Mouse (Mus musculus) limb, embryonic 10.5 days (tissue): Measurements from ENCODE around the gene Ttc19. TPM values are rescaled to one million over a fixed set of nuclear protein-coding genes. Genes with fewer than 3 reads are reported as not detected.

ENCODE experiments used
- DNase-seq: peaks from one replicate; pipeline ENCODE4 v3.0.0-alpha.2; 2017; ENCODE audit warnings: low spot score
- H3K27ac ChIP-seq: fragments of 300-500 bp; sonication (generic); 2 replicates; pipeline ENCODE4 v1.5.1; 2016; ENCODE audit warnings: mild to moderate bottlenecking
- H3K27me3 ChIP-seq: fragments of 300-500 bp; sonication (generic); 2 replicates; pipeline ENCODE4 v1.6.1; 2016; ENCODE audit warnings: low read depth, mild to moderate bottlenecking; ENCODE audit not compliant: poor library complexity, severe bottlenecking
- H3K36me3 ChIP-seq: fragments of 300-500 bp; sonication (generic); 2 replicates; pipeline ENCODE4 v1.6.1; 2016; ENCODE audit warnings: mild to moderate bottlenecking, moderate library complexity
- H3K4me1 ChIP-seq: fragments of 300-500 bp; sonication (generic); 2 replicates; pipeline ENCODE4 v1.6.1; 2016
- H3K4me3 ChIP-seq: fragments of 300-500 bp; sonication (generic); 2 replicates; pipeline ENCODE4 v1.5.1; 2016; ENCODE audit warnings: mild to moderate bottlenecking, moderate library complexity
- H3K9me3 ChIP-seq: fragments of 300-500 bp; sonication (generic); replicated peaks from 2 replicates; pipeline ENCODE4 v1.6.1; 2016; ENCODE audit warnings: mild to moderate bottlenecking
- WGBS: fragments of 180-500 bp; shearing (Covaris S2); methylation state at CpG from one replicate; pipeline ENCODE4 v1.1.7; 2016; 5-methylcytosine and 5-hydroxymethylcytosine counted together
- polyA plus RNA-seq: library from polyadenylated mRNA; unstranded; fragments of >200 nt; fragmentation: Nextera tagmentation; extraction: Ambion mirVana; gene quantifications from 2 replicates; pipeline ENCODE4 v1.2.1, GENCODE M21; 2016

The Ttc19 gene
- polyA plus RNA-seq, 1 experiment from 2014 or later, result 18.8 TPM

DNA sequence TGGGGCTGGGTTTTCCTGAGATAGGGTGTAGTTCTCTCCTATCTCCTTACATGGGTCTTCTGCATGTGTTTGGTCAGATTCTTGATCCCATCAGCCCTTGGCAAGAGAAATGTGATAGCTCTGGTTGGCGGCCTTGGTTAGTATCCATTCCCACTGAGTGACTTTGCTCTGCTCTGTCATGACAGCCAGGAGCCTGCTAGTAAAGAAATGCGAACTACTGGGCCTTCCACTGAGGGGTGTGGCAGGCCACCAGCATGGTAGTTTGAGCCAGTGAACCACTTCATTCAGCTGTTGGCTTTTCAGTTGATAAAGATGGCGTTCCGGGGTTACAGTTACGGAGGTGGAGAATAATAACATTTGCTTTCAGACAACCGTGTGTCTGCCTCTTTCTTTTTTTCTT, 17.6 kb downstream of the Ttc19 start:
- no peak overlapping the region for H3K27ac ChIP-seq
- H3K4me1 ChIP-seq, result no peaks in the 10 kb centered on the region
- H3K4me3 ChIP-seq, result no peak overlapping the region
- no peak for DNase-seq
- 87% methylated on average over 6 of the region's 6 CpGs for WGBS
- H3K9me3 ChIP-seq, result no peaks in the 10 kb centered on the region
- H3K36me3 ChIP-seq, result peaks cover 38% of the 10 kb centered on the region
- no peaks in the 10 kb centered on the region for H3K27me3 ChIP-seq

DNA sequence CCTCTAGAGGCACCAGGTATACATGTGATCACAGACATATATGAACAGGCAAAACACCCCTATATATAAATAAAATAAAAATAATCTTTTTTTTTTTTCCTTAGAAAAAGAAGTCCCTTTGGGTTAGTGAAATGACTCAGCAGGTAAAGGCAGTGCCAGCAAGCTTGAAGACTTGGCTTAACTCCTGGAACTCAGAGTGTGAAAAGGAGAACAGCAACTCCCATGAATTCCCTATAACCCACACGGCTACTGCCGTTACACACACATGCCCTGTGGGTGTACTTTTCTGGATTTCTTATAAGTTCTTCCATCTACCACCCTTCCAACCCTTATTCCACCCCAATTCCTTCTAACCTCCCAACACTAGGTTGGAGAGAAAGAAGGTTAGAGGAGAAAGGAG, 24.6 kb downstream of the Ttc19 start:
- no peak for DNase-seq
- H3K27ac ChIP-seq, result no peak overlapping the region
- no peak overlapping the region for H3K4me3 ChIP-seq
- no peaks in the 10 kb centered on the region for H3K9me3 ChIP-seq
- H3K4me1 ChIP-seq, result no peaks in the 10 kb centered on the region
- H3K36me3 ChIP-seq, result peaks cover 47% of the 10 kb centered on the region
- H3K27me3 ChIP-seq, result no peaks in the 10 kb centered on the region
- WGBS, result 96% methylated on average over 2 of the region's 2 CpGs

GRCm38 (mm10) chr11:62309296-62309695, 28.0 kb downstream of the Ttc19 start:
- H3K4me1 ChIP-seq, result no peaks in the 10 kb centered on the region
- no peak overlapping the region for H3K4me3 ChIP-seq
- no peak overlapping the region for H3K27ac ChIP-seq
- 94% methylated on average over 2 of the region's 2 CpGs for WGBS
- H3K27me3 ChIP-seq, result no peaks in the 10 kb centered on the region
- peaks cover 75% of the 10 kb centered on the region for H3K36me3 ChIP-seq
- DNase-seq, result no peak
- no peaks in the 10 kb centered on the region for H3K9me3 ChIP-seq

GRCm38 (mm10) chr11:62314984-62315383, 33.7 kb downstream of the Ttc19 start:
- no peak for DNase-seq
- no peaks in the 10 kb centered on the region for H3K4me1 ChIP-seq
- no peaks in the 10 kb centered on the region for H3K9me3 ChIP-seq
- no peak overlapping the region for H3K4me3 ChIP-seq
- no peaks in the 10 kb centered on the region for H3K27me3 ChIP-seq
- 95% methylated on average over 5 of the region's 5 CpGs for WGBS
- peaks cover 91% of the 10 kb centered on the region for H3K36me3 ChIP-seq
- no peak overlapping the region for H3K27ac ChIP-seq

DNA sequence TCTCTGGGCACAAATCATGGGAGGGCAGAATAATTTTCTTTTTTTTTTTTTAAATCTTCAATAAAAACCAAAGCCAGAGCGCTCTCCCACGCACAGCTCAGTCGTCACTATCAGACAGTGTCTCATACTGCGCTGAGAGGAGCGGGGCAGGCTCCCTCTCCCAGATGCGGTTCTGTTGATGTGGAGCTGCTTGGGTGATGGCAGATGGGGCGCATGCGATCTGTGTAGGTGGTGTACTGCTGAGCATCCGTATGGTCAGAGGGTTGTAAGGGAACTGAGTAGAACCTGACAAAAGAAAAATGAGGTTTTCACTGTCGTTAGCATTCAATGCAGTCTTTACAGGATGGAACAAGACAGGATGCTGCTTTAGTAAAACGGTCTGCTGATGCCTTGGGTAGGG, 36.5 kb downstream of the Ttc19 start:
- no peaks in the 10 kb centered on the region for H3K4me1 ChIP-seq
- H3K27me3 ChIP-seq, result no peaks in the 10 kb centered on the region
- H3K4me3 ChIP-seq, result no peak overlapping the region
- peaks cover 98% of the 10 kb centered on the region for H3K36me3 ChIP-seq
- no peak overlapping the region for H3K27ac ChIP-seq
- no peaks in the 10 kb centered on the region for H3K9me3 ChIP-seq
- DNase-seq, result no peak
- WGBS, result 92% methylated on average over 11 of the region's 11 CpGs

DNA sequence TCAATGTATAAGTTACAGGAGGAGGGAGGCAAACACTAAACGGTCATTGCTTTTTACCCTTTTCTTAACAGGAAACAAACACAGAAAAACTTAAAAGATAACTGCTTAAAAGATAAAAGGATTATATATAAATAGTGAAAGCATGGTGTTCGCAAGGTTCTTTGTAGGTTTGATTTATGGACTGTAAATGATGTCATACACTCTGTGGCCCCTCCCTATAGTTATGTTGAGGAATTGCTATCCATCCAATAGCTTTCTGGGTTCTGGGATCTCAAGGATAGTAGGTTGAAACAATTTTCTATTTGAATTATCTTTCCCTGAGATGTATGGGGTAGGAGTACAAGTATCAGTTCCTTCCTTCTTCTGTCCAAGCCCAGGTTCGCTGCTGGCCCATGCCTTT, 38.8 kb downstream of the Ttc19 start:
- no peaks in the 10 kb centered on the region for H3K27me3 ChIP-seq
- H3K9me3 ChIP-seq, result no peaks in the 10 kb centered on the region
- no peak overlapping the region for H3K4me3 ChIP-seq
- 87% methylated on average over 3 of the region's 3 CpGs for WGBS
- no peaks in the 10 kb centered on the region for H3K4me1 ChIP-seq
- no peak overlapping the region for H3K27ac ChIP-seq
- H3K36me3 ChIP-seq, result peaks cover 98% of the 10 kb centered on the region
- DNase-seq, result no peak

GRCm38 (mm10) chr11:62323659-62324058, 42.4 kb downstream of the Ttc19 start:
- Histone ChIP-seq H3K9me3 (no peaks in the 10 kb centered on the region), H3K4me1 (no peaks in the 10 kb centered on the region), H3K4me3 (no peak overlapping the region), H3K27me3 (no peaks in the 10 kb centered on the region), H3K36me3 (peaks cover 99% of the 10 kb centered on the region), H3K27ac (no peak overlapping the region)
- WGBS, result 86% methylated on average over 3 of the region's 3 CpGs
- no peak for DNase-seq

- H3K27ac ChIP-seq, result no peak overlapping the region
- 93% methylated on average over 5 of the region's 5 CpGs for WGBS
- H3K9me3 ChIP-seq, result no peaks in the 10 kb centered on the region
- H3K27me3 ChIP-seq, result no peaks in the 10 kb centered on the region
- no peak for DNase-seq
- H3K4me1 ChIP-seq, result no peaks in the 10 kb centered on the region
- no peak overlapping the region for H3K4me3 ChIP-seq
- peaks cover 100% of the 10 kb centered on the region for H3K36me3 ChIP-seq
Measured at GRCm38 (mm10) chr11:62331141-62331540, 49.9 kb downstream of the Ttc19 start.

GRCm38 (mm10) chr11:62332228-62332627, 51.0 kb downstream of the Ttc19 start:
- H3K36me3 ChIP-seq, result peaks cover 100% of the 10 kb centered on the region
- no peaks in the 10 kb centered on the region for H3K9me3 ChIP-seq
- no peak overlapping the region for H3K4me3 ChIP-seq
- no peak overlapping the region for H3K27ac ChIP-seq
- H3K27me3 ChIP-seq, result no peaks in the 10 kb centered on the region
- no peak for DNase-seq
- WGBS, result 93% methylated on average over 4 of the region's 4 CpGs
- no peaks in the 10 kb centered on the region for H3K4me1 ChIP-seq

DNA sequence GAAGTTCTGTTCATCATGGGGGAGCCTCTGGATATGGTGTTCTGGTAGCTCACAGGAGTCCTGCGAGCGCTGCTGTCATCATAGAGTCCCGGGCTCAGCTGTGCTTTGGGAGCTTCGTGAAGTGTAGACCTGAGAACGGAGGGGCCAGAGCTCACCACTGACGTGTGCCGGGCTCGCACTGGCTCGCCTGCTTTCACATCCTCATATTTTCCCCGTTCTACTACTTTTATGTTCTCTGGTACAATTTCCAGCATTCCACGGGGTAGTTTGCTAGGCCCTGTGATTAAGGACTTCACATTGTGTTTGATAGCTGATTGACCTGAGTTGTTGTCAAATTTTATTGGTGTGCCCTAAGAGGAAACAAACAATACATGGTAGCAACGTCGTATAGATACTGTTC, 61.7 kb downstream of the Ttc19 start:
- peaks cover 92% of the 10 kb centered on the region for H3K36me3 ChIP-seq
- DNase-seq, result no peak
- WGBS, result 92% methylated on average over 13 of the region's 13 CpGs
- H3K27me3 ChIP-seq, result no peaks in the 10 kb centered on the region
- H3K27ac ChIP-seq, result no peak overlapping the region
- H3K4me3 ChIP-seq, result no peak overlapping the region
- H3K4me1 ChIP-seq, result no peaks in the 10 kb centered on the region
- H3K9me3 ChIP-seq, result no peaks in the 10 kb centered on the region

- no peaks in the 10 kb centered on the region for H3K27me3 ChIP-seq
- H3K4me1 ChIP-seq, result no peaks in the 10 kb centered on the region
- WGBS, result 75% methylated on average over 4 of the region's 4 CpGs
- no peak overlapping the region for H3K4me3 ChIP-seq
- no peak overlapping the region for H3K27ac ChIP-seq
- no peak for DNase-seq
- H3K9me3 ChIP-seq, result no peaks in the 10 kb centered on the region
- peaks cover 99% of the 10 kb centered on the region for H3K36me3 ChIP-seq
Measured at GRCm38 (mm10) chr11:62351948-62352347, 70.7 kb downstream of the Ttc19 start.

- Histone ChIP-seq H3K4me3 (no peak overlapping the region), H3K9me3 (no peaks in the 10 kb centered on the region), H3K36me3 (peaks cover 95% of the 10 kb centered on the region), H3K27me3 (no peaks in the 10 kb centered on the region), H3K4me1 (no peaks in the 10 kb centered on the region), H3K27ac (no peak overlapping the region)
- 90% methylated on average over 2 of the region's 2 CpGs for WGBS
- no peak for DNase-seq
Measured at GRCm38 (mm10) chr11:62355216-62355615, 73.9 kb downstream of the Ttc19 start.

DNA sequence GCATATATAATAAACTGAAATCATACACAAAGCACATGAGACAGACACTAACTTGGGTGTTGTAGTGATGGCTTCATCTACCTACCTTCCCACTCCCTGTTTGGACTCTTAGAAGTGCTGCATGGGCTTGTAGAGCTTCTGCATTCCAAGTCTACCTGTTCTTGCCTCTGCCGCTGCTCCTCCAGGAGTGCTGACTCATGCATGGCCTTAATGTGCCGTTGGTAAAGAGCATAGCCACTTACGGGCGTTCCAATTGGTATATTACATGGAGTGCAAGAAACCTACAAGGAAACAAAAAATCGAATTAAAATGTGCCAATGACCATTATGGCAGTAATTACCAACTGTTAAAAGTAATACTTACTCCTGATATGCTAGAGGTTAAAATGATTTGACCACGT, 85.6 kb downstream of the Ttc19 start:
- Histone ChIP-seq H3K9me3 (no peaks in the 10 kb centered on the region), H3K27ac (no peak overlapping the region), H3K27me3 (no peaks in the 10 kb centered on the region), H3K4me3 (no peak overlapping the region), H3K4me1 (no peaks in the 10 kb centered on the region), H3K36me3 (peaks cover 88% of the 10 kb centered on the region)
- DNase-seq, result no peak
- WGBS, result 91% methylated on average over 6 of the region's 6 CpGs

- peaks cover 91% of the 10 kb centered on the region for H3K36me3 ChIP-seq
- H3K27ac ChIP-seq, result no peak overlapping the region
- DNase-seq, result no peak
- H3K27me3 ChIP-seq, result no peaks in the 10 kb centered on the region
- no peaks in the 10 kb centered on the region for H3K4me1 ChIP-seq
- no peak overlapping the region for H3K4me3 ChIP-seq
- H3K9me3 ChIP-seq, result no peaks in the 10 kb centered on the region
Measured at GRCm38 (mm10) chr11:62369924-62370323, 88.7 kb downstream of the Ttc19 start.
